Mouse (Mus musculus) liver, adult (tissue): Measurements from ENCODE around the gene Nt5c1a.

ENCODE experiments used
- GATA4 ChIP-seq: IDR thresholded peaks from 2 replicates; pipeline ENCODE4 v1.6.1; 2014; ENCODE audit warnings: mild to moderate bottlenecking, low read length; ENCODE audit not compliant: insufficient replicate concordance

The Nt5c1a gene

GRCm38 (mm10) chr4:123201186-123202093, at the start of gene Nt5c1a:
Nt5c1a (plus strand) TSS chr4:123201504.
- TF ChIP-seq GATA4: no peak

DNA sequence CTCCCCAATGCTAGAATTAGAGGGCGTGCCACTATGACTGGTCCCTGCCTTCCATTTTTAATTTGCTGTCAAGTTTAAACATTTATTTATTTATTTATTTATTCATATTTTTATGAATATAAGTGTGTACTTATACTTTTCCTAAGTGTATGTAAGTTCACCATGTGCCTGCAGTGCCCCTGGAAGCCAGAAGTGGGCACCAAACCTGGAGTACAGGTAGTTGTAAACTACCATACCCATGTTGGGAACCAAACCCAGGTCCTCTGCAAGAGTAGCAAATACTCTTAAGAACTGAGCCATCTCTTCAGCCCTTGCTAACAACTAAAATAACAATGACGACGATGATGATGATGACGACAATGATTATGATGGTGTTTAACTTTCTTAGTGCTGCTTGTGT, 49.3 kb upstream of the Nt5c1a start:
- TF ChIP-seq GATA4: no peak

GRCm38 (mm10) chr4:123152976-123153375, 48.3 kb upstream of the Nt5c1a start:
- no peak for TF ChIP-seq GATA4

GRCm38 (mm10) chr4:123155004-123155403, 46.3 kb upstream of the Nt5c1a start:
- TF ChIP-seq GATA4: no peak

DNA sequence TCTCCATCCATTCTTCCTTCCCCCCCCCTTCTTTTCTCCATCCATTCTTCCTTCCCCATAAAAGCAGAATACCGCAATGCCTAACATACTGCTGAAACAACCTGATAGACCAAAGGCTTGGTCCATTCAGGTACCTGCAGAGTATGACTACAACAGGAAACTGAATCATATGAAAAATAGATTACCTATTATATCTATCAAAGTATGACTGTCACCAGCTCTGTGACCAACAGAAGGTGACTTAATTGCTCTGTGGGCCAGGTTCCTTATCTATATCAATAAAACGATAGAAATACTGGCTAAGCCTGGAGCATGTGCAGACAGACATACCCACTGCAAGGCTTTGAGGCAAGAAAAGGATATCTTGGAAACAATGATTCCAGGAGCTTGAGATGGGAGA, 45.9 kb upstream of the Nt5c1a start:
- TF ChIP-seq GATA4: no peak

DNA sequence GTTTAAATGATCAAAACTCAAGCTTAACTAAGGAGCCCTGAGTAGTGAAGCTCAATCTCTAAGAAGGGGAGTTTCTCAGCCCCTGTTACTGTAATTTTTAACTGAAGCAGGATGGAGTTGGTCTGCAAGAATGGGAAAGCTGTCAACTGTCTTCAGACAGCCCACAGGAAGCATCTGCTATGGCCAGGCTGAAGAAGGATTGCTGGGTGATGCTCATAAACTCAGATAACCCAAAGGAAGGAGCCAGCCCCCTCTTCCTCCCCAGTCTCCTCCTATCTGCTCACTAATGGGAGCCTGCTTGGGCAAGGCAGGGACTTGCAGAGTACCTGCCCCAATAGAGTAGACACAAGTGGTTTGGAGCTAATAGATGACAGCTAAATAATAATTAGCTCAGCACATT, 45.5 kb upstream of the Nt5c1a start:
- no peak for TF ChIP-seq GATA4

GRCm38 (mm10) chr4:123160571-123160970, 40.7 kb upstream of the Nt5c1a start:
- no peak for TF ChIP-seq GATA4

GRCm38 (mm10) chr4:123162305-123162917, 38.9 kb upstream of the Nt5c1a start:
- no peak for TF ChIP-seq GATA4

- TF ChIP-seq GATA4: no peak
These were observed 37.1 kb upstream of the Nt5c1a start for GRCm38 (mm10) chr4:123164157-123164556.

DNA sequence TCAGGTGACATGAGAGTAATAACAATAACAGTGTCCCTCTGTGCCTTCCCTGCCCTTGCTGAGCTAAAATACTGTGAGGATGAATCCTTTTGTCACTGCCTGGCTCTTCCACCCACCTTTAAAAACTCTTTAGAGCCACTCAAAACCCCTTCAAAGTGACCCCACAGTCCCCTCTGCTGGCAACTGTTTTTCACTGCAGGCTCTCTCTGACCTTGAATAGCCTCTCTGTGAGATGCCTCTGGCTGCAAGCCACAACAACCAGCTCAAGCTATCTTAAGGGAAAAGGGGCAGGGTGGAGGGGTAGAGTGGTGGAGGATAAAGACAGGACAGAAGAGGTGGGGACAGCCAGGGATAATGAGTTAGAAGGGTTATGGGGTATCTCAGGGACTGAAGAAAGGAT, 29.5 kb upstream of the Nt5c1a start:
- TF ChIP-seq GATA4: no peak

GRCm38 (mm10) chr4:123182328-123183238, 18.7 kb upstream of the Nt5c1a start, which contains the start of gene Hpcal4:
Hpcal4 (plus strand) TSS chr4:123183227.
- TF ChIP-seq GATA4: no peak

- no peak for TF ChIP-seq GATA4
These were observed 17.9 kb upstream of the Nt5c1a start for GRCm38 (mm10) chr4:123183239-123184056.

- no peak for TF ChIP-seq GATA4
These were observed 16.5 kb upstream of the Nt5c1a start for GRCm38 (mm10) chr4:123184816-123185215.

- TF ChIP-seq GATA4: no peak
These were observed 9.0 kb upstream of the Nt5c1a start for GRCm38 (mm10) chr4:123192336-123192735.
